14 mouse cellular contexts compared by ENCODE assay signal in genomic region chr6:85935646-85936045, GRCm38 (mm10). TPM values are rescaled to one million over a fixed set of nuclear protein-coding genes. Genes with fewer than 3 reads are reported as not detected.
DNase-seq lines count a peak whose midpoint lies in the region; ATAC-seq and TF ChIP-seq lines count a peak whose summit lies in the region.
"Had no signal": no experiment of that assay in that cellular context is flagged by ENCODE, and none has a peak within 500 bp of the region (broad histone marks: within the 10 kb centered on the region; RNA-seq: fewer than 3 reads in every experiment).

No protein-coding gene starts in this region.

- DNase-seq in heart, adult 11 months = peak; percentile 75
- DNase-seq in heart, postnatal 10 days = no peak
- no peak for DNase-seq in lung, postnatal 0 days (ENCODE audit: low spot score)
- no peak for DNase-seq in lung, postnatal 36 days
- peak; percentile 27 for DNase-seq in NIH3T3 (ENCODE audit: low read depth)
- no peak for DNase-seq in stomach, postnatal 0 days (ENCODE audit: low spot score)
- DNase-seq in kidney, adult 11 months = no peak
- no peak for DNase-seq in embryo, embryonic 10 days (ENCODE audit: low spot score)
- DNase-seq: adrenal gland, adult 8-10 months; heart, adult 18-20 months; right cerebral cortex, postnatal 4 days had no signal

- TF ChIP-seq CTCF in lung, postnatal 0 days (IDR thresholded peaks at IDR 0.05) = peak; percentile 42
- TF ChIP-seq CTCF in stomach, postnatal 0 days (IDR thresholded peaks at IDR 0.05; ENCODE audit: low read depth) = peak; percentile 52

- H3K36me3 ChIP-seq in lung, postnatal 0 days (ENCODE audit: insufficient read depth, low read length) = no peaks in the 10 kb centered on the region
- H3K36me3 ChIP-seq in stomach, postnatal 0 days (ENCODE audit: control insufficient read depth, insufficient read depth, low read length) = no peaks in the 10 kb centered on the region

- H3K9me3 ChIP-seq in lung, postnatal 0 days (ENCODE audit: low read length) = no peaks in the 10 kb centered on the region
- no peaks in the 10 kb centered on the region for H3K9me3 ChIP-seq in stomach, postnatal 0 days (ENCODE audit: control insufficient read depth, low read length)
- H3K9me3 ChIP-seq: limb, embryonic 15.5 days had no signal

- H3K4me2 ChIP-seq in lung, postnatal 0 days (replicated peaks; ENCODE audit: low read depth, low read length) = no peak overlapping the region
- H3K4me2 ChIP-seq in stomach, postnatal 0 days (replicated peaks; ENCODE audit: low read depth) = no peak overlapping the region

- no peak overlapping the region for H3K9ac ChIP-seq in lung, postnatal 0 days (replicated peaks; ENCODE audit: low read depth)
- no peak overlapping the region for H3K9ac ChIP-seq in stomach, postnatal 0 days (ENCODE audit: low read length)
- H3K9ac ChIP-seq: limb, embryonic 15.5 days had no signal

- H3K4me3 ChIP-seq in lung, postnatal 0 days (ENCODE audit: low read depth, low read length) = no peak overlapping the region
- no peak overlapping the region for H3K4me3 ChIP-seq in stomach, postnatal 0 days (ENCODE audit: low read depth, low read length)
- H3K4me3 ChIP-seq: erythroblast, embryonic 14.5 days had no signal

- ATAC-seq in lung, postnatal 0 days = no peak
- no peak for ATAC-seq in stomach, postnatal 0 days (ENCODE audit: low FRiP score, low TSS enrichment)
- ATAC-seq: inflammation-experienced regulatory T-cells, adult 6 months had no signal

- no peaks in the 10 kb centered on the region; the same call in 1 of the 2 replicates for H3K4me1 ChIP-seq in lung, postnatal 0 days (ENCODE audit: insufficient read depth, low read depth, low read length)
- H3K4me1 ChIP-seq in stomach, postnatal 0 days (replicated peaks; ENCODE audit: control insufficient read depth, insufficient read depth) = no peaks in the 10 kb centered on the region

- intact Hi-C loops in heart, postnatal 10 days (cut with DNase I) = loop anchor here (2.0 to 10.0 kb wide), 2 partner anchors 75 to 429 kb away; partner anchors contain the start of gene Fam136a

- H3K27me3 ChIP-seq in lung, postnatal 0 days (replicated peaks; ENCODE audit: insufficient read depth, low read length) = no peaks in the 10 kb centered on the region
- no peaks in the 10 kb centered on the region for H3K27me3 ChIP-seq in stomach, postnatal 0 days (ENCODE audit: control insufficient read depth, insufficient read depth, low read length)
- H3K27me3 ChIP-seq: limb, embryonic 15.5 days had no signal

- TF ChIP-seq EP300 in lung, postnatal 0 days (IDR thresholded peaks at IDR 0.05) = no peak
- no peak for TF ChIP-seq EP300 in stomach, postnatal 0 days (optimal IDR thresholded peaks at IDR 0.05)

- no peak overlapping the region for H3K27ac ChIP-seq in lung, postnatal 0 days (ENCODE audit: low read length)
- no peak overlapping the region for H3K27ac ChIP-seq in stomach, postnatal 0 days (replicated peaks)
- H3K27ac ChIP-seq: limb, embryonic 15.5 days had no signal

- WGBS in lung, postnatal 0 days = 58% methylated on average over 3 of the region's 3 CpGs
- 69% methylated on average over 3 of the region's 3 CpGs for WGBS in stomach, postnatal 0 days

RNA-seq across cellular contexts. Expression of gene Nat8f1, which starts 20.2 kb away (rescaled TPM):
- total RNA-seq in heart, postnatal 10 days (2021) = 1 to 10 TPM; 1.4 to 2.1 TPM
- 8.0 and 11.2 TPM in 2 replicates for polyA plus RNA-seq in lung, postnatal 0 days (2015; fragmentation: Nextera tagmentation; extraction: Ambion mirVana)
- polyA plus RNA-seq in stomach, postnatal 0 days (2015; fragmentation: Nextera tagmentation; extraction: Ambion mirVana) = 5.7 and 6.2 TPM in 2 replicates
- polyA plus RNA-seq: erythroblast, embryonic 14.5 days had no signal

RNA-seq across cellular contexts. Expression of gene Tprkb, which starts 24.0 kb away (rescaled TPM):
- total RNA-seq in heart, postnatal 10 days (2021) = 10 to 100 TPM; 12.2 to 13.4 TPM
- 23.8 and 26.2 TPM in 2 replicates for polyA plus RNA-seq in lung, postnatal 0 days (2015; fragmentation: Nextera tagmentation; extraction: Ambion mirVana)
- polyA plus RNA-seq in stomach, postnatal 0 days (2015; fragmentation: Nextera tagmentation; extraction: Ambion mirVana) = 25.9 and 28.8 TPM in 2 replicates

RNA-seq across cellular contexts. Expression of gene Dusp11, which starts 25.8 kb away (rescaled TPM):
- 10 to 100 TPM; 56.9 to 64.3 TPM for total RNA-seq in heart, postnatal 10 days (2021)
- 32.0 and 44.3 TPM in 2 replicates for polyA plus RNA-seq in lung, postnatal 0 days (2015; fragmentation: Nextera tagmentation; extraction: Ambion mirVana)
- 43.9 and 44.9 TPM in 2 replicates for polyA plus RNA-seq in stomach, postnatal 0 days (2015; fragmentation: Nextera tagmentation; extraction: Ambion mirVana)

RNA-seq across cellular contexts. Expression of gene Nat8f4, which starts 31.0 kb away (rescaled TPM):
- 1 to 10 TPM in 1 of 2 experiments, under 1 TPM in 1; 0.98 to 1.1 TPM for total RNA-seq in heart, postnatal 10 days (2021)
- polyA plus RNA-seq in lung, postnatal 0 days (2015; fragmentation: Nextera tagmentation; extraction: Ambion mirVana) = 2.6 and 2.7 TPM in 2 replicates
- 1.7 and 2.6 TPM in 2 replicates for polyA plus RNA-seq in stomach, postnatal 0 days (2015; fragmentation: Nextera tagmentation; extraction: Ambion mirVana)
- polyA plus RNA-seq: erythroblast, embryonic 14.5 days had no signal

Comparison
In these comparisons a context has a peak if more than half of its experiments do, and no peak if none do; other contexts are left out.
1. DNase-seq: peak in heart, adult 11 months (single experiment) and NIH3T3 (single experiment); none in heart, postnatal 10 days (0 of 2), lung, postnatal 0 days (single experiment), lung, postnatal 36 days (single experiment), stomach, postnatal 0 days (single experiment), kidney, adult 11 months (single experiment) and embryo, embryonic 10 days (single experiment).